Mouse (Mus musculus): ENCODE measurements around the gene Iqgap2. TPM values are rescaled to one million over a fixed set of nuclear protein-coding genes. Genes with fewer than 3 reads are reported as not detected.
A peak's percentile ranks its signal among the peaks of the same experiment; 100 is the strongest.

Iqgap2 gene
- polyA plus RNA-seq, 1 experiment from 2014 or later, result 9.8 TPM

- no peak for ATAC-seq (ENCODE audit: insufficient read depth)
- Histone ChIP-seq H3K27ac (ENCODE audit: low read depth) (no peak overlapping the region), H3K4me2 (no peak overlapping the region), H3K4me3 (ENCODE audit: low read depth, low read length) (no peak overlapping the region), H3K4me1 (ENCODE audit: insufficient read depth) (no peaks in the 10 kb centered on the region), H3K9me3 (ENCODE audit: low read depth, low read length) (no peaks in the 10 kb centered on the region), H3K9ac (no peak overlapping the region), H3K36me3 (ENCODE audit: insufficient read depth) (no peaks in the 10 kb centered on the region), H3K27me3 (ENCODE audit: insufficient read depth, low read length) (no peaks in the 10 kb centered on the region)
- DNase-seq, result peak; percentile 34
- no peak for TF ChIP-seq CTCF (IDR thresholded peaks at IDR 0.05; ENCODE audit: low read depth)
- 42% methylated on average over 3 of the region's 3 CpGs for WGBS
Measured at GRCm38 (mm10) chr13:95714271-95714975, 177.3 kb downstream of the Iqgap2 start.

- H3K9ac ChIP-seq, result no peak overlapping the region
- no peaks in the 10 kb centered on the region for H3K9me3 ChIP-seq (ENCODE audit: low read depth, low read length)
- no peak overlapping the region for H3K4me3 ChIP-seq (ENCODE audit: low read depth, low read length)
- H3K27me3 ChIP-seq (ENCODE audit: insufficient read depth, low read length), result no peaks in the 10 kb centered on the region
- H3K4me1 ChIP-seq (ENCODE audit: insufficient read depth), result no peaks in the 10 kb centered on the region
- no peak for TF ChIP-seq CTCF (IDR thresholded peaks at IDR 0.05; ENCODE audit: low read depth)
- DNase-seq (no peak), ATAC-seq (ENCODE audit: insufficient read depth) (no peak)
- H3K27ac ChIP-seq (ENCODE audit: low read depth), result no peak overlapping the region
- 85% methylated on average over 9 of the region's 9 CpGs for WGBS
- H3K4me2 ChIP-seq, result no peak overlapping the region
- H3K36me3 ChIP-seq (ENCODE audit: insufficient read depth), result no peaks in the 10 kb centered on the region
Measured at GRCm38 (mm10) chr13:95712570-95713268, 179.0 kb downstream of the Iqgap2 start.

GRCm38 (mm10) chr13:95712054-95712453 lies 179.7 kb downstream of the Iqgap2 start:
- Histone ChIP-seq H3K4me2 (no peak overlapping the region), H3K9me3 (ENCODE audit: low read depth, low read length) (no peaks in the 10 kb centered on the region), H3K4me3 (ENCODE audit: low read depth, low read length) (no peak overlapping the region), H3K27ac (ENCODE audit: low read depth) (no peak overlapping the region), H3K27me3 (ENCODE audit: insufficient read depth, low read length) (no peaks in the 10 kb centered on the region), H3K4me1 (ENCODE audit: insufficient read depth) (no peaks in the 10 kb centered on the region), H3K9ac (no peak overlapping the region), H3K36me3 (ENCODE audit: insufficient read depth) (no peaks in the 10 kb centered on the region)
- TF ChIP-seq CTCF (IDR thresholded peaks at IDR 0.05; ENCODE audit: low read depth), result no peak
- ATAC-seq (ENCODE audit: insufficient read depth), result no peak
- DNase-seq, result no peak

- ATAC-seq (ENCODE audit: insufficient read depth), result peak; percentile 58; the same call in 1 of the 2 replicates
Measured at GRCm38 (mm10) chr13:95705589-95705988, 186.1 kb downstream of the Iqgap2 start.

GRCm38 (mm10) chr13:95703376-95703775 lies 188.3 kb downstream of the Iqgap2 start:
- DNase-seq (peak; percentile 26), ATAC-seq (ENCODE audit: insufficient read depth) (no peak)
- H3K27me3 ChIP-seq (ENCODE audit: insufficient read depth, low read length), result no peaks in the 10 kb centered on the region
- no peaks in the 10 kb centered on the region for H3K9me3 ChIP-seq (ENCODE audit: low read depth, low read length)
- no peak overlapping the region for H3K27ac ChIP-seq (ENCODE audit: low read depth)
- H3K4me1 ChIP-seq (ENCODE audit: insufficient read depth), result no peaks in the 10 kb centered on the region
- no peak overlapping the region for H3K4me2 ChIP-seq
- no peak overlapping the region for H3K4me3 ChIP-seq (ENCODE audit: low read depth, low read length)
- TF ChIP-seq CTCF (IDR thresholded peaks at IDR 0.05; ENCODE audit: low read depth), result no peak
- no peaks in the 10 kb centered on the region for H3K36me3 ChIP-seq (ENCODE audit: insufficient read depth)
- H3K9ac ChIP-seq, result no peak overlapping the region
- WGBS, result 63% methylated on average over 5 of the region's 5 CpGs

More at GRCm38 (mm10) chr13:95705589-95705988, 186.1 kb downstream of the Iqgap2 start:
- Histone ChIP-seq H3K4me2 (no peak overlapping the region), H3K27me3 (ENCODE audit: insufficient read depth, low read length) (no peaks in the 10 kb centered on the region), H3K36me3 (ENCODE audit: insufficient read depth) (no peaks in the 10 kb centered on the region), H3K27ac (ENCODE audit: low read depth) (no peak overlapping the region), H3K9me3 (ENCODE audit: low read depth, low read length) (no peaks in the 10 kb centered on the region), H3K4me1 (ENCODE audit: insufficient read depth) (no peaks in the 10 kb centered on the region), H3K4me3 (ENCODE audit: low read depth, low read length) (no peak overlapping the region), H3K9ac (no peak overlapping the region)
- DNase-seq, result peak; percentile 35
- WGBS, result 72% methylated on average over 6 of the region's 6 CpGs
- TF ChIP-seq CTCF (IDR thresholded peaks at IDR 0.05; ENCODE audit: low read depth), result no peak

- WGBS, result 44% methylated on average over 6 of the region's 6 CpGs
- Histone ChIP-seq H3K36me3 (ENCODE audit: insufficient read depth) (no peaks in the 10 kb centered on the region), H3K9ac (no peak overlapping the region), H3K27me3 (ENCODE audit: insufficient read depth, low read length) (no peaks in the 10 kb centered on the region), H3K9me3 (ENCODE audit: low read depth, low read length) (no peaks in the 10 kb centered on the region), H3K4me1 (ENCODE audit: insufficient read depth) (no peaks in the 10 kb centered on the region), H3K4me2 (no peak overlapping the region), H3K4me3 (ENCODE audit: low read depth, low read length) (no peak overlapping the region), H3K27ac (ENCODE audit: low read depth) (no peak overlapping the region)
- TF ChIP-seq CTCF (IDR thresholded peaks at IDR 0.05; ENCODE audit: low read depth), result no peak
- no peak for ATAC-seq (ENCODE audit: insufficient read depth)
- DNase-seq, result peak; percentile 15
Measured at GRCm38 (mm10) chr13:95697874-95698273, 193.8 kb downstream of the Iqgap2 start.

GRCm38 (mm10) chr13:95696654-95697163 lies 195.0 kb downstream of the Iqgap2 start, which contains the start of gene F2rl2:
F2rl2 (plus strand) TSS chr13:95696853.
- DNase-seq, result peak; percentile 38

More at GRCm38 (mm10) chr13:95696654-95697163, 195.0 kb downstream of the Iqgap2 start, which contains the start of gene F2rl2:
- 41% methylated on average over 4 of the region's 4 CpGs for WGBS
- H3K27me3 ChIP-seq (ENCODE audit: insufficient read depth, low read length), result no peaks in the 10 kb centered on the region
- no peak within 1 kb of the TSS for H3K4me3 ChIP-seq (ENCODE audit: low read depth, low read length)
- H3K4me1 ChIP-seq (ENCODE audit: insufficient read depth), result no peaks in the 10 kb centered on the region
- no peaks in the 10 kb centered on the region for H3K36me3 ChIP-seq (ENCODE audit: insufficient read depth)
- no peak within 1 kb of the TSS for H3K9ac ChIP-seq
- no peak within 1 kb of the TSS for H3K4me2 ChIP-seq
- TF ChIP-seq CTCF (IDR thresholded peaks at IDR 0.05; ENCODE audit: low read depth), result no peak
- H3K27ac ChIP-seq (ENCODE audit: low read depth), result no peak within 1 kb of the TSS; the same call in 1 of the 2 replicates
- H3K9me3 ChIP-seq (ENCODE audit: low read depth, low read length), result no peaks in the 10 kb centered on the region
- ATAC-seq (ENCODE audit: insufficient read depth), result 0 out of 2 replicates have a peak, but pooled peaks have one; percentile 28

Measured in lung, embryonic 14.5 days (tissue).